Mouse (Mus musculus): ENCODE results near the gene Amer1. TPM values are rescaled to one million over a fixed set of nuclear protein-coding genes. Genes with fewer than 3 reads are reported as not detected.

Amer1 gene
- polyA plus RNA-seq, 1 experiment from 2014 or later: 1.6 TPM

Other genes with a start within 250 kb of the Amer1 start
- 1.1 and 1.7 TPM in 2 replicates for gene Arhgef9, start 248.0 kb downstream of the Amer1 start, polyA plus RNA-seq (2015; fragmentation: Nextera tagmentation; extraction: Ambion mirVana)
- 0.07 TPM in 1 of 2 replicates, not detected in the other for gene Asb12, start 113.1 kb upstream of the Amer1 start, polyA plus RNA-seq (2015; fragmentation: Nextera tagmentation; extraction: Ambion mirVana)
- not detected in 2 replicates for gene Pfn5, start 113.2 kb upstream of the Amer1 start, polyA plus RNA-seq (2015; fragmentation: Nextera tagmentation; extraction: Ambion mirVana)
- gene Zc4h2, start 213.6 kb upstream of the Amer1 start, polyA plus RNA-seq (2015; fragmentation: Nextera tagmentation; extraction: Ambion mirVana): 1.2 and 1.3 TPM in 2 replicates

All from liver, embryonic 15.5 days (tissue).